Mouse (Mus musculus) kidney, adult 2 months (tissue): ENCODE results near the gene BC048403.

ENCODE experiments used
- CTCF ChIP-seq: fragments of 200-500 bp; conservative IDR thresholded peaks from 2 replicates; pipeline ENCODE4 v1.5.1; 2011; ENCODE audit warnings: low read depth, mild to moderate bottlenecking, control low read depth, low read length, moderate library complexity, mixed read lengths; ENCODE audit not compliant: insufficient read depth, insufficient read length
- POLR2A ChIP-seq: fragments of 200-500 bp; IDR thresholded peaks from one replicate; pipeline ENCODE4 v1.6.1; 2011; ENCODE audit warnings: low read depth, low read length, control low read depth

DNA sequence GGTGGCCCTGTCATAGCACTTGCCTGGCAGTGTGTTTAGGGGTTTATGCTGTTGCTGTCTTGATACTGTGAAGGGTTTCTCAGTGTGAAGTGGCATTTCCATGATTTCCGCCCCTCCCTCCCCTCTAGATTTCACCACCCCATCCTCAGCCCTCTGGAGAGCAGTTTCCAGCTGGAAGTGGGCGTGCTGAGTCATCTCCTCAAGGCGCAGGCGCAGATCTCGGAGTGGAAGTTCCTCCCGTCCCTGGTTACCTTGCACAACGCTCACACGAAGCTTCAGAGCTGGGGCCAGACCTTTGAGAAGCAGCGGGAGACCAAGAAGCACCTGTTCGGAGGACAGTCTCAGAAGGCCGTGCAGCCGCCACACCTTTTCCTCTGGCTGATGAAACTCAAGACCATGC is 10.4 kb downstream of the BC048403 start:
- no peak for TF ChIP-seq CTCF
- TF ChIP-seq POLR2A: no peak
